Mouse (Mus musculus) neural tube, embryonic 14.5 days (tissue): ENCODE results near the gene Ptprm. TPM values are rescaled to one million over a fixed set of nuclear protein-coding genes. Genes with fewer than 3 reads are reported as not detected.

Experiments
- ATAC-seq: fragments of 200-750 bp; cut with Nextera tagmentation; 2 replicates; pipeline ENCODE4 v1.8.0; 2017; ENCODE audit warnings: low read depth, mild to moderate bottlenecking, moderate TSS enrichment, moderate library complexity
- H3K27ac ChIP-seq: fragments of 300-500 bp; sonication (generic); 2 replicates; pipeline ENCODE4 v1.5.1; 2014; ENCODE audit warnings: low read depth, mild to moderate bottlenecking, control low read depth, low read length, moderate library complexity, mixed read lengths
- H3K27me3 ChIP-seq: fragments of 300-500 bp; sonication (generic); 2 replicates; pipeline ENCODE4 v1.6.1; 2014; ENCODE audit warnings: low read length; ENCODE audit not compliant: control insufficient read depth, insufficient read depth
- H3K36me3 ChIP-seq: fragments of 300-500 bp; sonication (generic); 2 replicates; pipeline ENCODE4 v1.6.1; 2014; ENCODE audit warnings: low read length, mixed read lengths; ENCODE audit not compliant: control insufficient read depth, insufficient read depth
- H3K4me1 ChIP-seq: fragments of 300-500 bp; sonication (generic); 2 replicates; pipeline ENCODE4 v1.6.1; 2014; ENCODE audit warnings: low read length; ENCODE audit not compliant: control insufficient read depth, insufficient read depth
- H3K4me2 ChIP-seq: fragments of 300-500 bp; sonication (generic); 2 replicates; pipeline ENCODE4 v1.6.1; 2014; ENCODE audit warnings: mild to moderate bottlenecking, low read depth, low read length, control low read depth
- H3K4me3 ChIP-seq: fragments of 300-500 bp; sonication (generic); 2 replicates; pipeline ENCODE4 v1.5.1; 2014; ENCODE audit warnings: low read depth, low read length, control low read depth, mixed read lengths
- H3K9ac ChIP-seq: fragments of 300-500 bp; sonication (generic); replicated peaks from 2 replicates; pipeline ENCODE4 v1.6.1; 2014; ENCODE audit warnings: low read depth, mild to moderate bottlenecking, control low read depth, low read length, mixed read lengths
- H3K9me3 ChIP-seq: fragments of 300-500 bp; sonication (generic); 2 replicates; pipeline ENCODE4 v1.6.1; 2016; ENCODE audit warnings: low read length; ENCODE audit not compliant: control insufficient read depth
- WGBS: fragments of 180-500 bp; shearing (Covaris S2); extraction: QIAGEN DNeasy Blood & Tissue Kit; methylation state at CpG from one replicate; pipeline ENCODE4 v1.1.7; 2014; 5-methylcytosine and 5-hydroxymethylcytosine counted together
- polyA plus RNA-seq: library from polyadenylated mRNA; unstranded; fragments of >200 nt; fragmentation: Nextera tagmentation; extraction: Ambion mirVana; gene quantifications from 2 replicates; pipeline ENCODE4 v1.2.1, GENCODE M21; 2014

Ptprm gene
- polyA plus RNA-seq, 1 experiment from 2014 or later = 26.9 TPM

GRCm38 (mm10) chr17:67165876-67166275, 188.4 kb downstream of the Ptprm start:
- Histone ChIP-seq H3K4me2 (no peak overlapping the region), H3K27ac (no peak overlapping the region), H3K4me1 (no peaks in the 10 kb centered on the region), H3K9ac (no peak overlapping the region), H3K4me3 (no peak overlapping the region), H3K9me3 (no peaks in the 10 kb centered on the region), H3K36me3 (no peaks in the 10 kb centered on the region), H3K27me3 (no peaks in the 10 kb centered on the region)
- 86% methylated on average over 2 of the region's 2 CpGs for WGBS
- no peak for ATAC-seq

GRCm38 (mm10) chr17:67159611-67160010, 194.6 kb downstream of the Ptprm start:
- Histone ChIP-seq H3K9me3 (no peaks in the 10 kb centered on the region), H3K36me3 (no peaks in the 10 kb centered on the region), H3K9ac (no peak overlapping the region), H3K4me2 (no peak overlapping the region), H3K27me3 (no peaks in the 10 kb centered on the region), H3K27ac (no peak overlapping the region), H3K4me3 (no peak overlapping the region), H3K4me1 (no peaks in the 10 kb centered on the region)
- WGBS = 81% methylated on average over 8 of the region's 8 CpGs
- ATAC-seq = no peak

- H3K9ac ChIP-seq = no peak overlapping the region
- H3K27me3 ChIP-seq = no peaks in the 10 kb centered on the region
- H3K36me3 ChIP-seq = no peaks in the 10 kb centered on the region
- no peak overlapping the region for H3K4me3 ChIP-seq
- peak; percentile 60; the same call in 1 of the 2 replicates for ATAC-seq
- no peaks in the 10 kb centered on the region for H3K9me3 ChIP-seq
- no peaks in the 10 kb centered on the region for H3K4me1 ChIP-seq
- H3K27ac ChIP-seq = no peak overlapping the region
- 41% methylated on average over 7 of the region's 7 CpGs for WGBS
- no peak overlapping the region for H3K4me2 ChIP-seq
These were observed 197.0 kb downstream of the Ptprm start for GRCm38 (mm10) chr17:67157089-67157752.

- H3K4me3 ChIP-seq = no peak overlapping the region
- no peaks in the 10 kb centered on the region for H3K9me3 ChIP-seq
- no peaks in the 10 kb centered on the region for H3K27me3 ChIP-seq
- H3K36me3 ChIP-seq = no peaks in the 10 kb centered on the region
- WGBS = 86% methylated on average over 3 of the region's 3 CpGs
- H3K4me2 ChIP-seq = no peak overlapping the region
- H3K4me1 ChIP-seq = no peaks in the 10 kb centered on the region
- H3K27ac ChIP-seq = no peak overlapping the region
- no peak overlapping the region for H3K9ac ChIP-seq
- no peak for ATAC-seq
These were observed 202.0 kb downstream of the Ptprm start for GRCm38 (mm10) chr17:67152218-67152617.

- Histone ChIP-seq H3K4me1 (no peaks in the 10 kb centered on the region), H3K4me2 (no peak overlapping the region), H3K9me3 (no peaks in the 10 kb centered on the region), H3K9ac (no peak overlapping the region), H3K36me3 (no peaks in the 10 kb centered on the region), H3K27ac (no peak overlapping the region), H3K27me3 (no peaks in the 10 kb centered on the region), H3K4me3 (no peak overlapping the region)
- ATAC-seq = no peak
- 85% methylated on average over 2 of the region's 2 CpGs for WGBS
These were observed 203.8 kb downstream of the Ptprm start for GRCm38 (mm10) chr17:67150441-67150840.

GRCm38 (mm10) chr17:67142183-67142756, 212.0 kb downstream of the Ptprm start:
- Histone ChIP-seq H3K27ac (no peak overlapping the region), H3K9me3 (no peaks in the 10 kb centered on the region), H3K27me3 (no peaks in the 10 kb centered on the region), H3K4me2 (no peak overlapping the region), H3K4me1 (no peaks in the 10 kb centered on the region), H3K9ac (no peak overlapping the region), H3K36me3 (no peaks in the 10 kb centered on the region), H3K4me3 (no peak overlapping the region)
- ATAC-seq = peak; percentile 49; the same call in 1 of the 2 replicates
- 50% methylated on average over 4 of the region's 4 CpGs for WGBS

GRCm38 (mm10) chr17:67140502-67140901, 213.8 kb downstream of the Ptprm start:
- no peaks in the 10 kb centered on the region for H3K4me1 ChIP-seq
- H3K36me3 ChIP-seq = no peaks in the 10 kb centered on the region
- no peak overlapping the region for H3K4me2 ChIP-seq
- no peak overlapping the region for H3K9ac ChIP-seq
- WGBS = 37% methylated on average over 1 of the region's 1 CpGs
- no peaks in the 10 kb centered on the region for H3K27me3 ChIP-seq
- no peak overlapping the region for H3K27ac ChIP-seq
- ATAC-seq = no peak
- H3K4me3 ChIP-seq = no peak overlapping the region
- H3K9me3 ChIP-seq = no peaks in the 10 kb centered on the region

GRCm38 (mm10) chr17:67138981-67139380, 215.3 kb downstream of the Ptprm start:
- H3K9me3 ChIP-seq = no peaks in the 10 kb centered on the region
- no peak overlapping the region for H3K4me2 ChIP-seq
- WGBS = 82% methylated on average over 12 of the region's 12 CpGs
- H3K36me3 ChIP-seq = no peaks in the 10 kb centered on the region
- no peak overlapping the region for H3K4me3 ChIP-seq
- no peaks in the 10 kb centered on the region for H3K4me1 ChIP-seq
- no peak overlapping the region for H3K27ac ChIP-seq
- ATAC-seq = no peak
- no peak overlapping the region for H3K9ac ChIP-seq
- H3K27me3 ChIP-seq = no peaks in the 10 kb centered on the region

GRCm38 (mm10) chr17:67136876-67137275, 217.4 kb downstream of the Ptprm start:
- Histone ChIP-seq H3K27me3 (no peaks in the 10 kb centered on the region), H3K27ac (no peak overlapping the region), H3K36me3 (no peaks in the 10 kb centered on the region), H3K9me3 (no peaks in the 10 kb centered on the region), H3K4me3 (no peak overlapping the region), H3K9ac (no peak overlapping the region), H3K4me2 (no peak overlapping the region), H3K4me1 (peaks cover 7% of the 10 kb centered on the region; the same call in 1 of the 2 replicates)
- no peak for ATAC-seq
- WGBS = 87% methylated on average over 7 of the region's 7 CpGs
